Mouse (Mus musculus) heart, adult 2 months (tissue): ENCODE measurements at regions not wholly inside any gene's neighbourhood (a gene's known extent, or its start where the extent isn't known, plus 50 kb on each side); places are given as distances from the start of the nearest gene placed in this dataset.

Source experiments
- CTCF ChIP-seq: fragments of 200-600 bp; IDR thresholded peaks from 2 replicates; pipeline ENCODE4 v1.8.1; 2022; ENCODE audit warnings: antibody characterized with exemption, mild to moderate bottlenecking, moderate library complexity
- EP300 ChIP-seq: fragments of 200-500 bp; IDR thresholded peaks from 2 replicates; pipeline ENCODE4 v1.6.1; 2011; ENCODE audit warnings: low read depth, low read length, control low read depth; ENCODE audit not compliant: insufficient read depth

GRCm38 (mm10) chr17:42933335-42934004 is 57.0 kb upstream of the Cd2ap start:
- TF ChIP-seq EP300 (no peak), CTCF (no peak)
